Mouse (Mus musculus) right cerebral cortex, adult 2 months (tissue): Measurements from ENCODE around the gene Rab30.

Experiments used
- DNase-seq, 2 experiments: peaks; one replicate each; pipeline ENCODE4 v3.0.0; 2021 to 2022; ENCODE audit warnings: low spot score in 2 of 2

Gene Rab30

GRCm38 (mm10) chr7:92842254-92842653, 100.9 kb downstream of the Rab30 start:
- DNase-seq: no peak

- no peak for DNase-seq
Observed at GRCm38 (mm10) chr7:92848246-92848645, 106.8 kb downstream of the Rab30 start.

GRCm38 (mm10) chr7:92866526-92866925, 125.1 kb downstream of the Rab30 start:
- peak in 1 of 2 experiments; percentile 17 for DNase-seq

GRCm38 (mm10) chr7:92870161-92870560, 128.8 kb downstream of the Rab30 start:
- DNase-seq: no peak

GRCm38 (mm10) chr7:92871596-92871995, 130.2 kb downstream of the Rab30 start:
- DNase-seq: no peak

- DNase-seq: peak; percentile 89 to 95
Observed at GRCm38 (mm10) chr7:92874116-92874675, 132.8 kb downstream of the Rab30 start, which contains the start of the genes Ddias and Prcp. Gene Ddias, minus strand, starts transcription at chr7:92874247. Gene Prcp, plus strand, starts transcription at chr7:92874470.

GRCm38 (mm10) chr7:92874761-92875408, 133.5 kb downstream of the Rab30 start:
- DNase-seq: peak; percentile 84 to 89

GRCm38 (mm10) chr7:92876066-92876465, 134.7 kb downstream of the Rab30 start:
- DNase-seq: no peak

GRCm38 (mm10) chr7:92876538-92876937, 135.1 kb downstream of the Rab30 start:
- no peak for DNase-seq

- no peak for DNase-seq
Observed at GRCm38 (mm10) chr7:92878575-92879285, 137.3 kb downstream of the Rab30 start.

GRCm38 (mm10) chr7:92883850-92884716, 142.7 kb downstream of the Rab30 start:
- DNase-seq: no peak

GRCm38 (mm10) chr7:92884998-92885660, 143.7 kb downstream of the Rab30 start:
- DNase-seq: no peak

GRCm38 (mm10) chr7:92886801-92887200, 145.4 kb downstream of the Rab30 start:
- DNase-seq: no peak

- no peak for DNase-seq
Observed at GRCm38 (mm10) chr7:92887230-92887629, 145.8 kb downstream of the Rab30 start.

GRCm38 (mm10) chr7:92890211-92890610, 148.8 kb downstream of the Rab30 start:
- DNase-seq: no peak

- no peak for DNase-seq
Observed at GRCm38 (mm10) chr7:92890618-92891230, 149.3 kb downstream of the Rab30 start.

- DNase-seq: no peak
Observed at GRCm38 (mm10) chr7:92893478-92893877, 152.1 kb downstream of the Rab30 start.
